Mouse (Mus musculus): ENCODE measurements around the gene Fxr2. TPM values are rescaled to one million over a fixed set of nuclear protein-coding genes. Genes with fewer than 3 reads are reported as not detected.
A peak's percentile ranks its signal among the peaks of the same experiment; 100 is the strongest.

Fxr2 gene
- polyA plus RNA-seq, 1 experiment from 2014 or later: 58.4 TPM

DNA sequence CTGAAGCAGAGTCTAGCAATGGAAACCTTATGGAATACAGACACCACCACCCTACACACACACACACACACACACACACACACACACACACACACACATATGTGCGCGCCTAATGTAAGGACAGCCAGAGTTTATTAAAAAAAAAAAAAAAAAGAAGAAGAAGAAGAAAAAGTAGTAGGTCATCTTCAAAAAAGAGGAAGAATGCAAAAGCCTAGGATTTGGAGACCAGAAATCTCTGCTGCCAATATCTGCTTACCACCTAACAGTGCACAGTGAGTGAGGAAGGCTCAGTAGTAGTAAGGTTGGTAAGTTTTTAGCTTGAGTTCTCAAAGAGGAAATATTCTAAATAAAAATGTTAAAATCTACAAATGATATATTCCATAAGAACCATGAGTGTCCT, 46.4 kb downstream of the Fxr2 start:
- Histone ChIP-seq H3K4me1 (peaks cover 24% of the 10 kb centered on the region), H3K27me3 (no peaks in the 10 kb centered on the region), H3K27ac (no peak overlapping the region), H3K4me3 (no peak overlapping the region), H3K36me3 (peaks cover 56% of the 10 kb centered on the region), H3K9me3 (no peaks in the 10 kb centered on the region), H3K9ac (no peak overlapping the region), H3K4me2 (replicated peaks) (no peak overlapping the region)
- no peak for ATAC-seq (ENCODE audit: insufficient number of reproducible peaks, insufficient read depth, low FRiP score, low TSS enrichment)
- 100% methylated on average over 2 of the region's 2 CpGs for whole genome bisulfite sequencing

GRCm38 (mm10) chr11:69680136-69680855, 47.5 kb downstream of the Fxr2 start:
- Histone ChIP-seq H3K9me3 (no peaks in the 10 kb centered on the region), H3K36me3 (peaks cover 44% of the 10 kb centered on the region), H3K4me1 (peaks cover 24% of the 10 kb centered on the region), H3K4me3 (peak overlapping the region; percentile 84), H3K27me3 (no peaks in the 10 kb centered on the region), H3K9ac (peak overlapping the region; percentile 88), H3K4me2 (replicated peaks) (peak overlapping the region; percentile 93), H3K27ac (no peak overlapping the region)
- WGBS: 90% methylated on average over 30 of the region's 30 CpGs
- no peak for ATAC-seq (ENCODE audit: insufficient number of reproducible peaks, insufficient read depth, low FRiP score, low TSS enrichment)

GRCm38 (mm10) chr11:69681314-69682208, 48.8 kb downstream of the Fxr2 start, which contains the start of gene Senp3:
Senp3 (minus strand) TSS chr11:69682084.
- Histone ChIP-seq H3K9ac (peak within 1 kb of the TSS; percentile 88), H3K4me1 (peaks cover 24% of the 10 kb centered on the region), H3K27me3 (no peaks in the 10 kb centered on the region), H3K4me2 (replicated peaks) (peak within 1 kb of the TSS; percentile 93), H3K4me3 (peak within 1 kb of the TSS; percentile 84), H3K36me3 (peaks cover 32% of the 10 kb centered on the region), H3K27ac (peak within 1 kb of the TSS; percentile 97), H3K9me3 (no peaks in the 10 kb centered on the region)
- WGBS: under 1% methylated on average over 75 of the region's 80 CpGs
- peak; percentile 93 for ATAC-seq (ENCODE audit: insufficient number of reproducible peaks, insufficient read depth, low FRiP score, low TSS enrichment)

- H3K9me3 ChIP-seq: no peaks in the 10 kb centered on the region
- peak overlapping the region; percentile 93 for H3K4me2 ChIP-seq (replicated peaks)
- peaks cover 32% of the 10 kb centered on the region for H3K4me1 ChIP-seq
- 26% methylated on average over 24 of the region's 24 CpGs for WGBS
- peak overlapping the region; percentile 97 for H3K27ac ChIP-seq
- no peaks in the 10 kb centered on the region for H3K27me3 ChIP-seq
- no peak for ATAC-seq (ENCODE audit: insufficient number of reproducible peaks, insufficient read depth, low FRiP score, low TSS enrichment)
- peaks cover 24% of the 10 kb centered on the region for H3K36me3 ChIP-seq
- peak overlapping the region; percentile 84 for H3K4me3 ChIP-seq
- peak overlapping the region; percentile 88 for H3K9ac ChIP-seq
These were observed 49.5 kb downstream of the Fxr2 start for GRCm38 (mm10) chr11:69682209-69682839.

DNA sequence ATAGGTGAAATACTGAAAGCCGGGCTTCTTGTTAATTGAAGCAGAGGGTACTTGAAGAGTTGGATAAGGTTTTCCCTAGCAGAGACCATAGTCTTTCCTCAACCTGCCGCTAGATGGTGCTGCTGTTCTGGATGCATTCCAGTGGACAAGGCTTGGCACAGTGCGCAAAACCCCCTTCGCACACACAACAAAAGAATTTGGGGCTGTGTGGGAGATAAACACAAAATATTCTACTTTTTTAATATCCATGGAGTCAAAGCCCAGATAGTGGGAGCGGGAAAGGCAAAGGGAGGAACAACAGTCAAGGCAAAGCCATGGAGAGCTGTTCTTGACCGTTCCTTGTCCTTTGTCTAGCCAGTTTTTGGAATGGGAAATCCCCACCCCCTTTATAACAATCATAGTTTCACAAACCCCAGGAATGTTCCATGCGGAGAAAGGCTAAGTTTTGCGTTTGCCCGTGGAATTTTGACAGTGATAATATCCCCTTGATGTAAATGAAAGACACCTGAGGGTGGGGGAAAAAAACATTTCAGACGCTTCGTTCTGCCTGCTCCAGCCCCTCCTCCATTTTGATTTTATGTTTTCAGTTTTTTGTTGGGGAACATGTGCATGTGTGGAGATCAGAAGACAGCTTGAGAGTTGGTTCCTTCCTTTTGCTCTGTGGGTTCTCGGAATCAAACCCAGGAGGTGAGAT, 50.2 kb downstream of the Fxr2 start:
- Histone ChIP-seq H3K4me2 (replicated peaks) (peak overlapping the region; percentile 93), H3K4me1 (peaks cover 32% of the 10 kb centered on the region), H3K27me3 (no peaks in the 10 kb centered on the region), H3K36me3 (peaks cover 18% of the 10 kb centered on the region), H3K4me3 (peak overlapping the region; percentile 12; the same call in 1 of the 2 replicates), H3K27ac (peak overlapping the region; percentile 97), H3K9me3 (no peaks in the 10 kb centered on the region), H3K9ac (peak overlapping the region; percentile 27; the same call in 1 of the 2 replicates)
- no peak for ATAC-seq (ENCODE audit: insufficient number of reproducible peaks, insufficient read depth, low FRiP score, low TSS enrichment)
- 9% methylated on average over 12 of the region's 12 CpGs for WGBS

- peaks cover 32% of the 10 kb centered on the region for H3K4me1 ChIP-seq
- H3K4me3 ChIP-seq: no peak overlapping the region
- H3K4me2 ChIP-seq (replicated peaks): no peak overlapping the region
- 0 out of 2 replicates have a peak overlapping the region, but pooled peaks have one; percentile 27 for H3K9ac ChIP-seq
- peak overlapping the region; percentile 97 for H3K27ac ChIP-seq
- ATAC-seq (ENCODE audit: insufficient number of reproducible peaks, insufficient read depth, low FRiP score, low TSS enrichment): no peak
- H3K36me3 ChIP-seq: peaks cover 12% of the 10 kb centered on the region
- WGBS: 74% methylated on average over 7 of the region's 7 CpGs
- no peaks in the 10 kb centered on the region for H3K9me3 ChIP-seq
- H3K27me3 ChIP-seq: no peaks in the 10 kb centered on the region
These were observed 50.8 kb downstream of the Fxr2 start for GRCm38 (mm10) chr11:69683576-69683975.

DNA sequence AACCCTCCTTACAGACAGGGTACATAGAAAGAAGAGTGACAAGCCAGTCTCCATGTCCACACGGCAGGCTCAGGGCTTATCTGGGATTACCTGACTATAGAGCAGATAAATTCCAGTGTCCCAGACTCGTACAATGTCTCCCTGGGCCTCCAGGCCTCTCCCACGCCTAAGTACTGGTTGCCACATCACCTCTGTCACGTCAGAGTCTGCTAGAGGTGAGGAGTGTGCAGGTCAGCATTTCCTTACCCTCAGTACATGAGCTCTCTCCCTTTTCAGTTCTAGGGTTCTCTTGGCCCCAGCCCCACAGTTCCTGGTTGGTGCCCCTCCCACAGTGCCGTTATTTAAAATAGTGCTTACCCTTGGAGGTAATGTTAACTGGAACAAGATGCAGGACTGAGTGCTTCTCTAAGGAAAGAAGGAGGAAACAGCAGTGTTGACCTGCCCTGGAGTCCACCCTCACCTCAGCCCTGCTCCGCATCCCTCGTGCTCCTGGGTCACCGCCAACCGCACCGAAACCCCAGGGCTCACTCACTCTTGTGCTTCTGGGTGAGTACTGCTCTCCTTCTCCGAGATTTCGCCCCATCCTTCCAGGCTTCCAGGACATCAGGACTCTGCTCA, 51.4 kb downstream of the Fxr2 start:
- no peaks in the 10 kb centered on the region for H3K27me3 ChIP-seq
- no peak overlapping the region; the same call in 1 of the 2 replicates for H3K27ac ChIP-seq
- no peak overlapping the region for H3K4me2 ChIP-seq (replicated peaks)
- no peaks in the 10 kb centered on the region for H3K9me3 ChIP-seq
- H3K36me3 ChIP-seq: peaks cover 8% of the 10 kb centered on the region
- WGBS: 74% methylated on average over 12 of the region's 12 CpGs
- H3K9ac ChIP-seq: no peak overlapping the region
- H3K4me1 ChIP-seq: peaks cover 31% of the 10 kb centered on the region
- H3K4me3 ChIP-seq: no peak overlapping the region
- no peak for ATAC-seq (ENCODE audit: insufficient number of reproducible peaks, insufficient read depth, low FRiP score, low TSS enrichment)

DNA sequence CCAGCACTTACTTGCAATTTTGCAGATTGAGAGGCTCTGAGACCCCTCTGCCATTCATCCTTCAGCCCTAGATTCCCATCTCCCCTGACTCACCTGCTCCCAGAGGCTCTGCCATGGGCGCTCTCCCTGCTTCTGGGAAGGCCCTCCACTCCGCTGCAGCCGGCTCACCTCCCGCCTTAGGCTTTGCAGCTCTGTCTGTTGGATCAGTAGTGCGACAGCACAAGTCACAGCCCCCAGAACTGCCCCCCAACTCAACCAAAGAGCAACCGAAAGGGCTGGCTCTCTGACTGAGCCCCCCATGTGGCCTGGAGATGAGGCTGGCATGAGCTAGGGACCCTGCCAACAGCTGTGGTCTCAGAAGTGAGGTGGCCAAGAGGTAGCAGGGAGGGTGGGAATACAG, 52.1 kb downstream of the Fxr2 start:
- H3K9me3 ChIP-seq: no peaks in the 10 kb centered on the region
- peaks cover 4% of the 10 kb centered on the region for H3K36me3 ChIP-seq
- H3K4me1 ChIP-seq: peaks cover 26% of the 10 kb centered on the region
- no peak for ATAC-seq (ENCODE audit: insufficient number of reproducible peaks, insufficient read depth, low FRiP score, low TSS enrichment)
- H3K4me2 ChIP-seq (replicated peaks): no peak overlapping the region
- no peak overlapping the region for H3K27ac ChIP-seq
- H3K27me3 ChIP-seq: no peaks in the 10 kb centered on the region
- H3K9ac ChIP-seq: no peak overlapping the region
- 81% methylated on average over 6 of the region's 6 CpGs for WGBS
- H3K4me3 ChIP-seq: no peak overlapping the region

- H3K9ac ChIP-seq: 0 out of 2 replicates have a peak within 1 kb of the TSS, but pooled peaks have one; percentile 15
- no peaks in the 10 kb centered on the region for H3K27me3 ChIP-seq
- ATAC-seq (ENCODE audit: insufficient number of reproducible peaks, insufficient read depth, low FRiP score, low TSS enrichment): no peak
- H3K27ac ChIP-seq: peak within 1 kb of the TSS; percentile 54; the same call in 1 of the 2 replicates
- no peaks in the 10 kb centered on the region for H3K36me3 ChIP-seq
- WGBS: 73% methylated on average over 10 of the region's 10 CpGs
- no peaks in the 10 kb centered on the region for H3K9me3 ChIP-seq
- no peak within 1 kb of the TSS for H3K4me2 ChIP-seq (replicated peaks)
- no peak within 1 kb of the TSS for H3K4me3 ChIP-seq
- H3K4me1 ChIP-seq: peaks cover 19% of the 10 kb centered on the region
These were observed 52.8 kb downstream of the Fxr2 start, which contains the start of gene Tnfsf13 for GRCm38 (mm10) chr11:69685526-69686148. Tnfsf13 (minus strand) TSS chr11:69685784.

- Histone ChIP-seq H3K9me3 (no peaks in the 10 kb centered on the region), H3K4me3 (no peak overlapping the region), H3K4me2 (replicated peaks) (no peak overlapping the region), H3K27me3 (no peaks in the 10 kb centered on the region), H3K27ac (no peak overlapping the region), H3K4me1 (peaks cover 15% of the 10 kb centered on the region), H3K9ac (0 out of 2 replicates have a peak overlapping the region, but pooled peaks have one; percentile 15), H3K36me3 (no peaks in the 10 kb centered on the region)
- WGBS: 16% methylated on average over 4 of the region's 4 CpGs
- no peak for ATAC-seq (ENCODE audit: insufficient number of reproducible peaks, insufficient read depth, low FRiP score, low TSS enrichment)
These were observed 53.6 kb downstream of the Fxr2 start for GRCm38 (mm10) chr11:69686377-69686776.

All from embryonic facial prominence, embryonic 12.5 days (tissue).